Mouse (Mus musculus): Measurements from ENCODE around the gene Lgi4. TPM values are rescaled to one million over a fixed set of nuclear protein-coding genes. Genes with fewer than 3 reads are reported as not detected.

Gene Lgi4
- 1 to 10 TPM; 2.6 to 3.8 (median 3.4) TPM for total RNA-seq (2022)

DNA sequence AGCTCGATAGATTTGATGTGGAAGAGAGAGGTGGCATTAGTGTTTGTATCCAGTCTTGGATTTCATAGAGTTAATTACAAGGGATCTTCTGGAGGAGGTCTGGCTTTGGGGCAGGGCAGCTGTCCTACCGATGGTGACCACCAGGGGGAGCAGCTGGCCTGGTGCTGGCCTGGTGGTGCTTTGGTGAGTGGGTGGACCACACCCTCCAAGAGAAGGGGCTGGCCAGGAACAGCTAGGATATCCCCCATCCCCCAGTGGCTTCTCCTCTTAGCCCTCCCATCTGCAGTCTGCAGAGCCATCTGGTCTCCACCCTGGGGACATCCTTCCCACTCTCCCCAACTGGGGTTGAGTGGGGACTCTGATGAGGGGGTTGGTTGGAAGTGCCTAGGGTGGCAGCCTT, at the start of gene Lgi4:
TSS of gene Lgi4 (plus strand) at position 235 of the 400 bp plus-strand sequence.
- peak; percentile 89 for DNase-seq (ENCODE audit: low spot score)

DNA sequence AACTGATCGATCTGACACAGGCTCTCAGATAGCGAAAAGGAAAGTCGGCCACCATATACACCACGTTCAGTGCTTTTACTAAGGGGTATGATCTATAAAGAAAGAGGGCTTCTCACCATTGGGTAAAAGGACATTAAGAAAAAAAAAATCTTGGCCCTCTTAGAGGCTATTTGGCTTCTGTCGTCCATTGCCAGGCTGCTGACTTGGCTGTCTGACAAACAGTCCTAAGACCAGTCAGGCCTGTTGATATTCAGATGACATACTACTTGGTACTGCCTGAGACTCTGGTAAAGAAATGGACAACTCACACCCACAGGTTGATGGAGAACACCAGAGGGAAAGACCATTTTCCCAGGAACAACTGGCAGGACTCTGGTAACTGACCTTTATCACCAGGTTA, 46.2 kb upstream of the Lgi4 start:
- no peak for DNase-seq (ENCODE audit: low spot score)

DNA sequence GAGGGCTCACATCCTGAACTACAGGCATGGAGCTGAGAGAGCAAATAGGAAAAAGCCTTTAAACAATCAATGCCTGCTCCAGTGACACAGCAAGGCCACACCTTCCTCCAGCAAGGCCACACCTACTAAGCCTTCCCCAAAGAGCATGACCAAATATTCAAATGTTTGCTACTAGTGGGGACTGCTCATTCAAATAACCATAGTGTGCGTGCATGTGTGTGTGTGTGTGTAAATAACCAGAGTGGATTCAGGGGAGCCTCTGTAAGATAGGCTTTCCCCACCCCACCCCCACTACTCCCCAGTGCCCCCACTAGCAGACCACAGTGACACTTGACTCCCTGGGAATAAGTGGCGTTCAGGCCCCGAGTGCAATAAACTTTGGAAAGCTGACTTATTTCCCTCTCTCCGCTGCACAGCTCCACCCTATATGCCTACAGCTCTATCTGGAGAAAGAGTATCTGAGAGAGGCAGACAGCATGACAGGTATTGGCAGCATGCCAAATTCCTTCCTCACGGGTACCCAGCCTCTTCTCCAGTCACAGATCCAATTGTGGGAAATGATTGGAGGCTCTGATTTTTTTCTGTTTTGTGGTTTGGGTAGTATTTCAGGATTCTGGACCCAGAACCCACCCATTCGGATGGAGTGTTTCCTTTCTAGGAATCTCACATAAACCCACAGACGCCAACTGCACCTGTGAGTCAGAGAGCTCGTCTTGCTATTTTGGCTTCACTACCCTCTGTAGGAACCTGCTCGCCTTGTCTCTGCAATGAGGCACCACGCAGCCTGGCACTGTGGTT, 41.8 kb upstream of the Lgi4 start:
- DNase-seq (ENCODE audit: low spot score), result no peak

DNA sequence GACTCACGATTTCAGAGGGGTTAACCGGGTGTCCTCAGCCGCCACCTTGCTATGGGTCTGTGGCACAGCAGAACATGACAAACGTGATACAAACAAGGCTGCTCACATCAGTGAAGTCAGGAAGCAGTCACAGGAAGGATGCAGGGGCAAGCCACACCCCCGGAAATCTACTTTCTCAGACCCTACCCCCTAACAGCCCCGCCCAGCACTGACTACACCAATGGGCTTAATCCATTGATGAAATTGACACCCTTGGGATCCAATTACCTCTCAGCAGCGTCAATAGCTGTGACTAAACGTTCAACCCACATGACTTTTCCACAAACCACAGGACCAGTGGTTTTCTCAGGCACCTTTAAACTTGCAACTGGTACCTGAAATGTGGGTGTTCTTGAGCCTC, 30.5 kb upstream of the Lgi4 start:
- DNase-seq (ENCODE audit: low spot score), result no peak

DNA sequence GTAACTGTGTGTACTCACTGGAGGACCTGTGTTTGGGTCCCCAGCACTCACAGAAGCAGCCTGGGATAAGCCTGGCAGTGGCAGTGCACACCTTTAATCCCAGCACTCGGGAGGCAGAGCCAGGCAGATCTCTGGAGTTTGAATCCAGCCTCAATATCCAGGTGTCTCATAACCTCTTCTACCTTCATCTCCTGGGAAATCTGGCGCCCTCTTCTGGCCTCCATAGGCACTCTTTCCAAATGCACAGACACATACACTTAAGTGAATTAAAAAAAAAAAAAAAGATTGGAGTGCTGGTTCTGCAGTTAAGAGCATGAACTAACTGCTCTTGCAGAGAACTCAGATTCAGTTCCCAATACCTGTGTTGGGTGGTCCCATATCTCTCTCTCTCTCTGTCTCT, 28.4 kb upstream of the Lgi4 start:
- DNase-seq (ENCODE audit: low spot score), result no peak

DNA sequence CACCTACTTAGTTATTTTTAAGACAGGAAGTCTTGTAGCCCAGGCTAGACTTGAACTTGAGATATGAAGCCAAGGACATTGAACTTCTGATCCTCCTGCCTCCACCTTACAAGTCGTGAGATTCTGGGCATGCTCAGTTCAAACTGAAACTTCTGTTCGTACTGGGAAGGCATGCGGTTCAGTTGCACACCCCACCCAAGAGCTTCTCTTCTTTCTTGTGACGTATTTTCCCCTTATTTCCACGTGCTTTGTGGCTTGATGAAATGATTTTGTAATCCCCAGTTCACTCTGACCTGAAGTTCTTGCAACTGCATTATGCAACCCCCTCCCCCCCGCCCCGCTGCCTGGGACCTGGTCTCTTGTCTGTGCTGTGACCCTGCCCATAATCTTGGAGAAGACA, 27.4 kb upstream of the Lgi4 start:
- DNase-seq (ENCODE audit: low spot score), result no peak

DNA sequence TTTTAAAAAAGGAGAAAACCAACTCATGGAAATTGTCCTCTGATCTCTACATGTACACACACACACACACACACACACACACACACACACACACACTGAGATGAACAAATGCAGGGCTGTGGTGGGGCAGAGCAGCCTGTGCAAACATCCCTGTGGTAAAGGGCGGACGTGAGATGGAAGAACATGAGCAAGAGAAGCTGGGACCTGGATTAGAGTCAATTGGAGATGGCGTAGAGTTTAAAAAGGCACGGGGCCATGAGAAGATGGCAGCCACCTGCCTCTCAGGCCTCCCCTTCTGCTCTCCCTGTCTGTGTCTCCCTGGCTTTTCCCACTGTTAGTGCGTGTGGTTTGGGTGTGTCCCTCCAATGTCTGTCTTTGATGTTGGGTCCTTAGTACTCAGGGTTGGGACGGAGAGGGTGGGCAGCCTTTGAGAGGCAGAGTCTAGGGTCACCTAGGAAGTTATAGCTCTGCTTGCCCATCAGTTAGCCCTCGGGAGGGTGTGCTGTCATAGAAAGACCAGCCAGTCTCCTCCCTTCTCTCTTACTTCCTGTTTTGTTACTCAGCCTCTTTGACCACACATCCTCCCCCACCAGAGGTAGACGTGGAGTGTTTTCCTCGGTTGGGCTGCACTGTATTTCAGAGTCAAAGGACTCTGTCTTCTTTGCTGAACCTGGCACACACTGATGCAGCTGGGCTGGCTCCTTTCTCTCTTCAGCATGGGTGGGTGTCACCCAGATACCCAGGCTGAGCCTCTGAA, 25.6 kb upstream of the Lgi4 start:
- DNase-seq (ENCODE audit: low spot score), result no peak

DNA sequence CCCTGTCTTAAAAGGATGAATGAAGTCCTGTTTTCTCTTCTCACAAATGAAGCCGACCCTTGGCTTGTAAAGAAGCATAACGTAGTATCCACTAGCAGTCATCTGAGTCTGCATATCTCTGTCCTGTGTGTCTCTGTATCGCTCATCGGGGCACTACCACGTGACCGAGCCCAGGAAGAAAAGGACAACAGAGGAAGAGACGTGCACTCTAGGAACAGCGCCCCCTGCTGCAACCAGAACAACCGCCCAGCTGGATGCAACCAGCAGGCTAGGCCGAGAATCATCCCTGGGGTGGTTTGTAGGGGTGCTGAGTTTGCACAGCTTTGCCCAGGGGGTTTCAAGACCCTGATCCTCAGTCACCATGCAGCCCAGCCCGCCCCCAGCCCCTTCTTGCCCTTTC, 24.4 kb upstream of the Lgi4 start:
- DNase-seq (ENCODE audit: low spot score), result no peak

DNA sequence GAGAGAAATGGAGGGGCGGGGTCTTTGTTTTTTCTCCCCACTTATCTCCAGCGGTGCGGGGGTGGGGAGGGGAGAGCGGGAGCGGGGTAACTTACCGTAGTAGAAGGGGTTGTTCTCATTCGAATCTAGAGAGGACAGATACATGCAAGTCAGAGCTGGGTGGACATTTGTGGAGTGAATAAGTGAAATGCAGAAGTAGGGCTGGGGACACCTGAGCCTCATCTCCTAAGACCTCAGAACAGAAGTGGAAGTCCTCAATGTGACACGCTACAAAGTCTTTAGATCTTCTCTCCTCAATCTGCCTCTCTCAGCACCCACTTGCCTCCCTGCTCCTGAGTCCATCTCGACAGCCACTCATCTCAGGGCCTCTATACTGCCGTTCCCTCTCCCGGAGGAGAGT, 23.9 kb upstream of the Lgi4 start:
- no peak for DNase-seq (ENCODE audit: low spot score)

DNA sequence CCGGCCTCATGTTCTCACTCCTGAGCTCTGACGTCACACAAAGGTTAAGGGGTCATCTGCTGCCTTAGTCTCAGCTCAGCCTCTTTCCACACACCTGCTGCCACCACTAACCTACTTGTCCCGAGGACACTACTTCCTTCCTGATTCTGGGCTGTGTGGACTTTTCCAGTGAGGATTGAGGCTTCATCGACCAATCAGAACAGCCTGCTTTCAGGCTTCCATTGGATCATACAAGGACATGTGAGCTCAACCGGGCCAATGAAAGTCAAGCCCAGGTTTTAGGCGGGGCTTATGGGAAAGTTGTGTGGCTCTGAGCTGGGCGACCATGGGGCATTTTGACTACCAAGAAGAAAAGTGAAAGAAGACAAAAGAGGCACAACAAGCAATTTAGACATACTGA, 22.2 kb upstream of the Lgi4 start:
- DNase-seq (ENCODE audit: low spot score), result no peak

DNA sequence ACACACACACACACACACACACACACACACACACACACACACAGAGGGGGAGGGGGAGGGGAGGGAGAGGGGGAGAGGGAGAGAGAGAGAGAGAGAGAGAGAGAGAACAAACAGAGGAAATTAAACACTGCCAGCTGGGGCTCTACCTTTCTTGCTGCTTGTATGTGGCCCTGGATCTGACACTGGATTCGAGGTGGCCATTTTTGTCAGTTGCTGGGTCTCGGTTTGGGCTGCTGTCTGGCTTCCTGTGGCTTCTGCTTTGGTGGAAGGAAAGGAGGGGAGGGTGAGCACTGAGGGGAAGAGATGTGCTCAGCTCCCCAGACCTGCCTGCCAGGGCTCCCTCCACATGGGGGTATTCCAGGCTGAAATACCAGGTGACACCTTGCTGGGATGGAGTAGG, 21.5 kb upstream of the Lgi4 start:
- no peak for DNase-seq (ENCODE audit: low spot score)

DNA sequence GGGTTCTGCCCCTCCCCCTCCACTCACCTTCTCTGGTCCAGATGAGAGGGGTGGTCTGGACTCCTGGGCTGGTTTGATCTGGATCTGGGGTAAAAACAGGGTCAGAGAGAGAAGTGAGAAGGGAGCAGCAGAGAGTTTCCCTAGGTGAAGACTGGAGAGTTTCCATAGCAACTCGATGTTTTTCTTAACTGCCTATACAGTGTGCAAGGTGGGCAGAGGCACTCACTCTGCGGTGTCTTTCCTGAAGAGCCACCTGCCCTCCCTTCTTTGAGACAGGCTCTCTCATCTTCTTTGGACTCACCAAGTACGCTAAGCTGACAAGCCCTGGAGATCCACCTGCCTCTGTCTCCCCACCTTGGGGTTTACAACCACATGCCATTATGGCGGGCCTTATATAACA, 20.1 kb upstream of the Lgi4 start:
- no peak for DNase-seq (ENCODE audit: low spot score)

DNA sequence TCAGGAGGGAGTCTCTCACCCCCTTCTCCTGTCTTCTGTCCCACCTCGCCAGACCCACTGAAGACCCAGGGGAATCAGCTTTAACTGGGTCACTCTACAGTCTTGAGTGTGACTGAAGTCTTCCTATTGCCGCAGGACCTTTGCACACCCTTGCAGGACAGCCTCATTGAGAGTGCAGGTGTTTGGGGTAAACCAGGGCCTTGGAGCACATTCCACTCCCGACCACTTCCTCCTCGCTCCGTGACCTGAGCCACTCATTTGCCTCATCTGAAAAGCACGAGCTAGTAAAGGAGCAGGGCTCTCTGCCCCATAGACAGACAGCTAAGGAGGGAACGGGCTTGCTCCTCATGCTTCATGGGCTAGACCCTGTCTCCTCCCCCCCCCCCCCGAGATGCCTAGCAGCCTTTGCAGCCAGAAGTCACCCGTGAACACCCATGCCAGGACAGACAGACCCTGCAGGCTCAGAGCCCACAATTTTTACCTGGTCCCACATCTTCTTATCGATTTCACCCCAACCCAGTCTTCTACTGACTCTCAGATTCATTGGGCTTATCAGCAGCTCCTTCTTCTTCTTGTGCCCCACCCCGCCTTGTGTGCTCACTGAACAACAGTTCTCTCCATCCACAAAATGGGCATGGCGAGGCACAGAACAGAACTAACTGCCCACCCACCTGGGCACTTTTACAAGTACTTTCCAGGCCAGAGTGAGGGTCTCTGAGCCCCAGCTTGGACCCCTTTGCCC, 18.7 kb upstream of the Lgi4 start:
- DNase-seq (ENCODE audit: low spot score), result no peak

DNA sequence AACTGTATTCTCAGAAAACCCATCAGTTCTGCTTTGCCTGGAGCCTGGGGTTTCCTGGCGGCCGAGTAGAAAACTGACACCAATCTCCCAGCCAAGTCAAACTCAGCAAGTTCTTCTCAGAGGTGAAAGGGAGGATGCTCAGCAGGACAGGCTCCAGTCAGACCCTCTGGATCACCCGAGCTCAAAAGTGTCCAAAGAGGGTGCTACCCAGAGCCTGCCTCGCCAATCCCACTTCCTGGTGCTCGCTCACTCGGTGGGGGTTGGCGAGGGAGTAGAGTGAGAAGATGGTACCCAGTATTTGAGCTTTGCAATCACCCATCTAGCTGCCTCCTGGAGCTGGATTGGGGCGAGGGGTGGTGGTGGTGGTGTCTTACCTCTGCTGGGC, 18.1 kb upstream of the Lgi4 start:
- DNase-seq (ENCODE audit: low spot score), result no peak

DNA sequence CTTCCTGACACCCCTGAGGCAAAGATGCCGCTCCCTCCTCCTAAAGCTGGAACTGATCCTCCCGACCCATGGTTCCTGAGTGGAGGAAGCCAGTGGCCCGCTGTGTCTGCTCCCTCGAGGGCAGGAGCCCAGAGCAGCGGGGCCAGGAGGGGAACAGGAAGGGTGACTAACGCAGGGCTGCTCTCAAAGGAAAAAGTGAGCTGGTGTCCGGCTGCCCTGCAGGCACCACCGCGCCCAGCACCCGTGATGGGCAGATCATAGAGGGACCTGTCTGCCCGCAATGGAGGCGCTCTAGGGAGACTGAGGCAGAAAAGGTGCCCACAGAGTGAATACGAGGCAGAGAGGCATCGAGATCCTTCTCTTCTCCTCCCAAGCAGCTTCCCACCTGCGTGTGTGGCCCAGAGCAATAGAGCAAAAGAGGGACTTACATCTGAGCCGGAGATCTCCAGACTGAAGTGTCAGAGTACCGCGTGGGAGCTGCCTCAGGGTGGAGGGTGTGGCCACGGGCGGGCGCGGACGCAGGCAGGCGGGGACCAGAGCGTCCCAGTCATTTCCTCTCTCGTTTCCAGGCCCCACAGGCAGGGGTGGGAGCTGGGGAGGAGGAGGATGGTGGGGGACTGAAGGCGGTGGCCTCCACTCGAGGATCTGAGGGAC, 17.4 kb upstream of the Lgi4 start:
- peak; percentile 78 for DNase-seq (ENCODE audit: low spot score)

DNA sequence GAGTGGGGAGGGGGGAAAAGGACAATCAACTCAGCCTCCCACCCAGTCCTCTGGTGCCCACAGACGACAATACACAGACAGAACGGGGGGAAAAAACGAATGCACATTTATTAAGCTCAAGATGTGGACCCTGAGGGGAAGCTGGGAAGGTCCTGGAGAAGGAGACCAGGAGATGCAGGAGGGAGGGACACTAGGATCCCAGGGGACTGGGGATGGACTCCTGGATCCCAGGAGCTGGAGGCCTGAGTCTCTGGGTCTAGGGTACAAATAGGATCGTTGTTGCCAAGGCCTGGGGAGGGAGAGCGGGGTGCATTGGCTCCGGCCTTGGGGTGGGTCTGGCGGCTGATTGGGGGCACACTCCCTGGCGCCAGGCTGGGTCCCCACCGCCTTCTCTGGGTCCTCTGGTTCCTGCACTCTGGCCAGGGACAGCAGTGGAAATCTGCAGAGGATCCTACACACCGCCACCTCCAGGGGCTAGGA, 16.7 kb upstream of the Lgi4 start, which contains the start of gene Fxyd5:
TSS of gene Fxyd5 (minus strand) at position 51 of the 480 bp plus-strand sequence.
- DNase-seq (ENCODE audit: low spot score), result no peak

DNA sequence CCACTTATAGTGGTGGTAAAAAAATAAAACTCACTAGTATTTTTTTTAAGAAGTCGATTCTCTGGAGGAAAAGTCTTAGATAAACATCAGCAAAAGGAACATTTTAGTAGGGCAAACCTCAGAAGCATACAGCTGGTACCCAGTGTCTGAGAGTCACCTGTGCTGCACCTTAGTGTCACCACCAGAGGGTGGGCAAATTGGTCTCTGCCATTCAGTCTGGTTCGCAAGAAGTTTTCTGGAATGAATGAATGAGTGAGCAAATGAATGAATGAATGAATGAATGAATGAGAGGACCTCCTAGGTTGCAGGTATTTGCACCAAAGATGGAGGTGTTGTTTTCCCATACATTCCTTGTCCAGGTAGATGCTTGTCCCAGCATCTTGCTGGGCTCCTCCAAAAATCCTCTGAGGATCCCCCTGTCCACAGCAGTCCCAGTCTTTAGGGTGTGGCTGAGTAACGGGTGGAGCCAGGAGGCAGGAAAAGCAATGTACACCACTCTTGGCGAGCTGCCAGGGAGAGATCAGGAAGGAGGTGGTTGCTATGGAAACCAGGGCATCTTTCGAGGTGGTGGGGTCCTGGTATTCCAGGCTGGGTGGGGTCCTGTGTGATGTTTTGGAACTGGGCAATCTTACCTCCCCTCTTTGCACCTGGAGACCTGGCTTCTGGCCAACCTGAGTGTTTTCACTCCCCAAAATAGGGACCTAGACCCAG, 9.9 kb upstream of the Lgi4 start:
- no peak for DNase-seq (ENCODE audit: low spot score)

DNA sequence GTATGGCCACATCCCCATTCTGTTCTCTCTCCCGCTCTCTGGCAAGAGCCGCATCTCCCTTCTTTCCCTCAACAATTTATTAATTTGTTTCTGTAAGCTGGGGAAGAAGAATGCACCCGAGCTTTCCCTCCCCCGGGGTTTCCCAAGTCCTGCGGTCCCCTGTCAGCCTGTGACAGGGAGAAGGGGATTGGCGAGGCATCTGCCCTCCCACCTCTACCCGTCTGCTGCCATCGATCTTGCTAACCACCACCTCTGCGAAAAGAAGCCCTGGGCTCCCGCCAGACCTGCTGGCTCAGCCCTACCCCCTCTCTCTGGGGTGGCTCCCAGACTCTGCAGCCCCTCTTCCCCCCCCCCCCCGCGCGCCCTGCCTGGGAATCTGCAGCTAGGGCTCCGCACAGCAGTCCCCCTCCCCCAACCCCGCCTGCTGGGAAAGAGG, 9.3 kb upstream of the Lgi4 start:
- no peak for DNase-seq (ENCODE audit: low spot score)

DNA sequence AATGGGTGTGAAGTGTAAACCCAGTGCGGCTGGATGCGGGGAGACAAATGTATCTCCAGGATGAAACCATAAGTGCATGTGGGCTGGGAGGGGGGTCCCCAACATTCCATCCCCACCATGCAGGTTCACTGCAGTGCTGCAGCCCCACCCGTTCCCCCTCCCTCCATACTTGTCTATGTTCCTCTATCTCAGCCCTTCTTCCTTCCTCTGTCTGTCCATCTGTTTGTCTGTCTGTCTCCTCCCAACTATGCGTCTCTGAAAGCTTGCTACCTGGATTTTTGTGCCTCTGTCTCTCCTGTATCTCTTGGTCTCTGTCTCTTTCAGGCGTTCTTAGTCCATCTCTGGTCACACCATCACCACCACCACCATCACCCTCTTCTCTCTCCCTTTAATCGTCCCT, 8.7 kb upstream of the Lgi4 start:
- DNase-seq (ENCODE audit: low spot score), result no peak

DNA sequence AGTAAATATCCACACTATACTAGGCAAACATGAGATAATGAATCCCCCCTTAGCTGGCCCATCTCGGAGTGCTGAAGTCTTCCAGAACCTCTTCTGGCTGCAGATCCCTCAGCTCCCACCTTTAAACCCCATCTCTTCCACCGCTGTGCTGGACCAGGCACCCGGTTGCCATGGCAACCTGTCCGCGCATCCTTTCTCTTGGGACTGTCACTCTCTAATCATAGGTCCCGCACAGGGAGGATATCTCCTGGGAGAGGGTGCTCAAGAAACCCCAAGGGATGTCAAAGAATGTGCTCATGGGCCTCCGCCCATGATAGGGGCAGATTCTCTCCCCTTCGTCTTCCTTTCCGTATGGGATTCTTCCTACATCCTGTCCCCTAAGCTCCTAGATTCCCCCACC, 8.2 kb upstream of the Lgi4 start:
- DNase-seq (ENCODE audit: low spot score), result no peak

All from heart, adult 8-10 months (tissue).